Mouse (Mus musculus) common myeloid progenitor, adult 5-6 weeks (primary cell): Measurements from ENCODE around the gene Rfesd. TPM values are rescaled to one million over a fixed set of nuclear protein-coding genes. Genes with fewer than 3 reads are reported as not detected.

Experiments
- ATAC-seq: replicated peaks from 2 replicates; pipeline ENCODE4 v1.8.0; 2016; ENCODE audit warnings: low read depth, mild to moderate bottlenecking, moderate TSS enrichment, inconsistent platforms; ENCODE audit not compliant: poor library complexity, severe bottlenecking
- total RNA-seq: library from RNA; stranded (forward); fragments of 200-1000, 187-1606 nt; gene quantifications from 2 replicates; pipeline ENCODE4 v1.2.3, GENCODE M21; 2017

Gene Rfesd
- total RNA-seq: 23.2 and 92.9 TPM in 2 replicates

- ATAC-seq: peak; percentile 92
These were observed at the start of gene Rfesd for GRCm38 (mm10) chr13:76017974-76018843. TSS of gene Rfesd (minus strand) at chr13:76018719.

DNA sequence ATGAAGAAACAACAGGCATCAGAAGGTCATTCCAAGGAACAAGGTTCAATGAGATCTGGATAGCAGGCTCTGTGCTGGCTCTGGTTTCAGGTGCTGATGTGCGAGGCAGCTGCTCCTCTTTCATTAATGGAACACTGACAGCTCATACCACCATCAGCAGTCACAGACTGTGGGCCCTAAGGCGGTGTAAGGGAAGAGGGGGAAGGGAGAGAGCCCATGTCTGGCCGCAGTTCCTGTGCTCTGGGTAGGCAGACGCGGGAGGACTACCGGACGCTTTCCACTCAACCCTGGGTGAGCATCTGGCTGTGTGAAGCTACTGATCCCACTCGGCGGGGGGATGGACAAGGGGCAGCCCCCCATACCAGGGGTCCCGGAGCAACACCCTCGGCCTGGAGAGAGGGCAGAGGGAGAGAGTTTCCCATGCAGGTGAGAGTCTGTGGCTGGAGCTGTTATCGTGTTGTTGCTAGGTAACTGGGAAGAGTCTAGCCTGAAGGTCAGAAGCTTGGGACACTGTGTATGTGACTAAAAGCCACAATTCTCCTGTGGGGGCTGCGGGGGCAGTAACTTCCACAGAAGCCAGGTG, 45.9 kb upstream of the Rfesd start:
- ATAC-seq: no peak

DNA sequence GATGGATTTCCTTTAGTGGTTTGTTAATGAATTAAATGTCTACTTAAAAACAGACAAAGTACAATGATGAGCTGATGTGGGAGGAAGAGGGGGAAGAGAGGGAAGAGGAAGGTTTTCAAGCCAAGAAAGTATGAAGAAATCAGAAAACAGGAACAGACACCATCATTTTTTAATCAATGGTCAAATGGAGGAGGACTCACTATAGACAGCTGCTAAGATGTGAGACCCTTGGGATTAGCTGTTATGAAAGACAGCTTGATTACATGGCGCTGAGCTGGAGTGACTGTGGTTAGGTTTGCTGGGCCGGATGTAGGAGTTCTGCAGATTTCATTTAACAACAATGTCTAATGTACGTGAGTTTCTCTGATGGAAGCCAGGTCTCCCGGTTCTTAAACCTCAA, 45.0 kb upstream of the Rfesd start:
- no peak for ATAC-seq

DNA sequence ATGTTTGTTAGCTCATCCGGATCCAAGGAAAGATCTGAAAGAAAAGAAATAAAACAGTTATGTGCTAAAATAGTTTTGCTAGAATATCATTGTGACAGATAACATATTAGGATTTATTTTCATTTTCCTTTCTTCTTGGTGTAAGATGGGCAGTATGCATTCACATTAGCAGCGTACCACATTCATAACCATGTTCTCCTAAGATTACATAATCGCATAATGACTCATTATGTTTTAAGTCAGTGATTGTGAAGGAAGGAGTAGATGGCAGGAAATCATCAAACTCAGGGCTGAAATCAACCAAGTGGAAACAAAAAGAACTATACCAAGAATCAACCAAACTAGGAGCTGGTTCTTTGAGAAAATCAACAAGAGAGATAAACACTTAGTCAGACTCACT, 44.0 kb upstream of the Rfesd start:
- 0 out of 2 replicates have a peak, but pooled peaks have one; percentile 45 for ATAC-seq

DNA sequence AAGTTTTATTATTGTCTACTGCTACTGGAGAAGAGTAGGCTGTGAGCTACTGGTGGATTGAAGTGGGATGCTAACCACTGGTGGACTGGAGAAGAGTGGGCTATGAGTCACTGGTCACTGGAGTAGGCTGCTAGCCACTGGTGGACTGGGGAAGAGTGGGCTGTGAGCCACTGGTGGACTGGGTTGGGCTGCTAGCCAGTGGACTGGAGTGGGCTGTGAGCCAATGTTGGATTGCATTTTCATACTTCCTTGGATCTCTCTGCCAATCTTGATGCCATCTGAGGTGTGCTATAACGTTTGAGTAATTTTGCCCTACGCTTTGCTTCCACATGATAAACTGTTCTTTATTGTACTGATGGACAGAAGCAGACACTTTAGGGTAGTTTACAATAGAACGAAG, 43.6 kb upstream of the Rfesd start:
- ATAC-seq: no peak

- ATAC-seq: no peak
These were observed 41.1 kb upstream of the Rfesd start for GRCm38 (mm10) chr13:76059591-76059990.

- peak; percentile 14 for ATAC-seq
These were observed 38.9 kb upstream of the Rfesd start for GRCm38 (mm10) chr13:76057267-76058069.

DNA sequence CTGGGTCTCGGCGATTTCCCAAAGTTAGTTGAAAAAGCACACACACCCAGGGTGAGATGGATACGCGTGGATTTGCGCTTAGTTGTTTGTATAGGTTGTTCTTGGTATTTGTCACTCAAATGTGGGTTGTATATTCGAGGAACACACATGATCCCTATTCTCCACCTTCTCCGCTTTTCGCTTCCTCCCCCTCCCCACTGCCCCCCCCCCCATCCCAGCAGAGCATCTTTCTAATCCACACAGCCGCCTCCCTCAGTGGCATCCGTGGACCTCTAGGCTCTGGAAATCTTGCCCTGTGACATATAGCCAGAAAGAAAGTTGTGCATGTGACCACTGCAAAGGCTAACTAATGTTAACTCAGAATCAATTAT, 38.4 kb upstream of the Rfesd start, which contains the start of gene Gpr150:
Gpr150 (minus strand) TSS at position 101 of the 371 bp plus-strand sequence.
- no peak for ATAC-seq

DNA sequence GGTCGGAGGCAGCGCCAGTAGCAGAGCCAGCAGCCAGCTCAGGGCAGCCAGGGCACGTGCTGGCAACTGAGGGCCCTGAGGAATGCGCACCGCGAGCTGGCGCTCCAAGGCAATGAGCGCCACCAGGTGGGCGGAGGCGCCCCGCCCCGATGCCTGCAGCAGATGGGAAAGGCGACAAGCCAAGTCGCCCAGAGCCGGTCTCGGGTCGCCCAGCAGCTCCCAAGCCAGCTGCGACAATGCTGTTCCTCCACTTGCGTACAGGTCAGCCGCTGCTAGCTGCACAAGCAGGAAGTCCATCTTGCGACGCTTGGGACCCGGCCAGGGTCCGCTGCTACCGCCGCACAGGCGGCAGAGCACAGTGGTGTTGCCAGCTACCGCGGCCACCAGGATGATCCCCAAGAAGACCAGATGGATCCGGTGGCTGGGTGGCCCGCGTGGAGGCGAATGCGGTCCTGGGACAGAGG, 37.8 kb upstream of the Rfesd start:
- peak; percentile 73 for ATAC-seq

DNA sequence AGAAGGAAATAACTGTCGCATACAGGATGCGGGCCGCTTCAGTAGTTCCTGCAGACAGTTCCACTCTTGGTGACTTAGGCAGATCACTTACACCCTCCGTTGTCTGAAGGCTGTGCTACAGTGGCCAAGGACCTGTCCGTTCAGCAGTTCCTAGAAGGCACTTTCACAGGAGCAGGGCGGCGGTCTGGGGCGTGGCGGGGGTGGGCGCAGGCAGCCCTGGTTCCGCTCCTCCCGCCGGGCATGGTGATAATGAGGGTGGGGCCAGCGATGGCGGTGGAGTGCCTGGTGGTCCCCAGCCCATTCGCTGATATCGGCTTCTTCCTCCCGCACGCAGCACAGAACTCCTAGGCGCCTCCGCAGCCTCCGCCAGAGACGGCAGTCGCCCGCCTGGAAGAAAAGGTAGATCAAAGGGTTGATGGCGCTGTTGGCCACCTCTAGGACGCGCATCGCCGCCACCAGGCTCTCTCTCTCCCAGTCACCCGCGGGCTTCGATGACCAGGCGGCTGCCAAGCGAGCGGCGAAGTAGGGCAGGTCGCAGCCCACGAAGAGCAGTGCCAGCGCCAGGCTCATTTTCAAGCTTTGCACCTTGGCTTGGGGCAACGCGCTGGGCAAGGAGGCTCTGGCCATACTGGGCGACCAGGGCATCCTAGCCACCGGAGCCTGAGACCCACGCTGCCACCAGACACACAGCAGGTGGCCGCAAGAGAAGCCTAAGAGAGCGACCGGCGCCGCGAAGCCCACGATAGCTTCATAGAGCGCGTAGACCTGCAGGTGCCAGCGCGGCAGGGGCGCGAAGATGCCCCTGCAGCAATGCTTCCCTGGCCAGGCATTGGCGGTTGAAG, 37.1 kb upstream of the Rfesd start:
- ATAC-seq: peak; percentile 67

DNA sequence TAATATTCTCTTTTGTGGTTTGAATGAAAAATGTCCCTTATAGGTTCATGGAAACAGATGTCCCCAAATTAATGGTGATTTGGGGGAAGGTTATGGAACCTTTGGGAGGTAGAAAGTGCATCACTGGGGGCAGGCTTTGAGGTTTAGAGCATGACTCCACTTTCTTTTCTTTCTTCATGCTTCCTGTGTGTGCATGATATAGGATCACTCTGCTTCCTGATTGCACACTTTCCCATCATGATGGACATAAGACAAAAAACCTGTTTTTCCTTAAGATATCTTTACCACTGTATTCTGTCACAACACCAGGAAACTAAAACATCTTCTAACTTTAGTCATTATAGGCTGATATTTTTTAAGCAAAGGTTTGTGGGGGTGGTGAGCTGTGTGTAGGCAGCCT, 26.5 kb upstream of the Rfesd start:
- no peak for ATAC-seq

DNA sequence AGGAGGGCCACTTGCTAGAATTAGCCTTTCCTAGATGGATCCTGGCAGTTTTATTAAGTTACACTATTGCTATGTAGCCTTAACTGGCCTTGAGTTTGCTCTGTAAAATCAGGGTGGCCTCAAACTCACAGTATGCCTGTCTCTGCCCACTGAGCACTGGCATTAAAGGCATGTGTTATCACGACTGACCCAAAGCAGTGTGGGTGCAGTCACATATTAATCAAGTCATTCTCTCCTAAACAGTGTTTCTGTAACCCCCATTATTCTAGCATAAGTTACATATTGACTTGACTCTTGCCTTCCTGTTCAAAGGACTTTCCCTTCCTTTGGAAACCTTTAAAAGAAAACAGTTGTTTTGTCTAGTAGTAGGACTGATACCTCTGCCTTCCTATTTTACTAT, 23.9 kb upstream of the Rfesd start:
- ATAC-seq: no peak

DNA sequence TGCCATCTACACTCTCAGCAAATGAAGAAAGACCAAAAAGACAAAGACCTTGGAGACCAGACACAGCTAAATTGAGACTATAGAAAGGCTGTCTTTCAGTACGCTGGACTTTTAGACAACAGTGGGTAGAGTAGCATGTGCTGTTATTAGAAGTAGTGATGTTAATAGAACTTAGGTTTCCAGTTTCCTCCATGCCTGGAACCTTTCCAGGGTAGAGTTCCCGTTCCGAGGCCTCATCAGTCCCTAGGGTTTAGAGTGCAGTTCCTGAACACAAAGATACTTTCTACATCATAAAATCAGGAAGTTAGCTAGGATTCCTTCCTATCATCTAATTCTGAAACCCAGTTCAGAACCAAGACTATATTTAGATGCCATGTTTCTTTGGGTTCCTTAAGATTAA, 6.1 kb upstream of the Rfesd start:
- no peak for ATAC-seq

DNA sequence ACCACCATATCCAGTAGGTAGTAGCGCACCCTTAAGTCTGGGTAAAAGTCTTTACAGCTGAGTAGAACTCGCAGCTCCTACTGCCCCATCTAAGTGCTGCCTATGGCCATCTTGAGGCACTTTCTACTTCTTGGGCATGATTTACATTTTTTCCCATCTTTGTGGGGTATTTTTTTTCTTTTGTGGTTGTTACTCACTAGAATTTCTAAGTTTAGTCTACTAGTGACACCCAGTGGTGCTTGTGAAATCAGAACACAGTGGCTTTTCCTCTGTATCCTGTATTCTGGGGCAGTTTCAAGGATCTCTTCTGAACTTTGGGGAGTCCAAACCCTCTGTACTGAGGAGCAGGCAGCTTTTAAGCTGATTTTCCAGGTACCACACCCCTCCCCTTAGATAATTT, 3.3 kb upstream of the Rfesd start:
- no peak for ATAC-seq

- ATAC-seq: peak; percentile 5; the same call in 1 of the 2 replicates
These were observed 403 bp upstream of the Rfesd start for GRCm38 (mm10) chr13:76018844-76019400.

DNA sequence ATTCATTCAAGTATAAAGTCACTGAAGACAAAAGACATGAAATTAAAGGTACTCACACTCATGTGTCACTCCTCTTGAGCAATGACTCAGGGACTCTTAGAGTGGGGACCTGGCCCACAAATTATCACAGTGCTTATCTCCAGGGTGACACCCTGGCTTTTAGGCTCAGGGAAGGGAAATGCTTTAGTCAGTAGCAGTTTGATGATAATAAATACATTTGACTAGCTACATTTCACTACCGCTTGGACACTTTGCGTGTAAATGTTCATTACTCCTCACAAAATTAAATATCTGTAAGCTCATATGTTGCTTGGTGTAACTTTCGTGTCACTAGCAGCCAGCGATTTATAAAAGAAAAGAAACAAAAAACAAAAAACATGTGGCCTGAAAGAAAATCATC, 1.1 kb downstream of the Rfesd start:
- ATAC-seq: peak; percentile 53

DNA sequence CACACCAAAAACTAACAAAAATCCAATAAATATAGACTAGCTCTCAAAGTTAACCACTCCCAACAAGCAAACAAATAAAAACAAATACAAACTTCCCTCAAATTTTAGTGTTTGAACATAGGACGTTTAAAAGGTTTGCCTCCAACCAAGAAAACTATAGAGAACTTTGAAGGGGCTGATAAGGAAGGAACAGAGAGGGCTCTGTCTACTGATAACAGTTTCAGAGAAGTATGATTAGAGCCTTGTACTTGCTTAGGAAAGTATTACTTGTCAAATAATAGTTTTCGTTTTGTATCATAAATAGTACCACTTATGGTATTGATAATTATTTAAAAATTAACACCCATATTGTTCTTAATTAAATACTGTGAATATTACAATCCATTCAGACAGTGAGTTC, 4.0 kb downstream of the Rfesd start:
- no peak for ATAC-seq

DNA sequence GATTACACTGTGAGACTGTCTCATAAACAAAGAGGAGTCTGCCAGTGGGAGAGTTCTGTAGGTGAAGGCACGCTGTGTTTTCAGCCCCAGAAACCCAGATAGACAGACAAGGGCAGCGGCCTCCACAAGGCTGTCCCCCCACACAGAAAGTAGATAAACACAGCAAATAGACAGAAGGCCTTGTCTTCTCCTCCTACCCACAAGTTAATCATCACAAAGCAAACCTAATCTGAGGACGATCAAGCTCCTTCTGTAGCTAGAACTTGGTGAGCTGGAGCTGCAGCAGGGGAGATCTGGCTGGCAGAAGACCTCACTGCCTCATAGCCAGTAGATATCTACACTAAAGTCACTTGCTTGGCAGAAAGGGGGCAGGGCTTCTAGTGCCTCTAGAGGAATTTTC, 15.2 kb downstream of the Rfesd start:
- ATAC-seq: peak; percentile 81

GRCm38 (mm10) chr13:75992169-75993028, 26.1 kb downstream of the Rfesd start:
- ATAC-seq: peak; percentile 71
